Mouse (Mus musculus) urinary bladder, adult 18-20 months (tissue): ENCODE measurements around the gene Zscan12.

ENCODE experiments used
- DNase-seq, 2 experiments: peaks; one replicate each; pipeline ENCODE4 v3.0.0; 2022; ENCODE audit warnings: low spot score in 2 of 2, mixed read lengths in 2 of 2

The Zscan12 gene

DNA sequence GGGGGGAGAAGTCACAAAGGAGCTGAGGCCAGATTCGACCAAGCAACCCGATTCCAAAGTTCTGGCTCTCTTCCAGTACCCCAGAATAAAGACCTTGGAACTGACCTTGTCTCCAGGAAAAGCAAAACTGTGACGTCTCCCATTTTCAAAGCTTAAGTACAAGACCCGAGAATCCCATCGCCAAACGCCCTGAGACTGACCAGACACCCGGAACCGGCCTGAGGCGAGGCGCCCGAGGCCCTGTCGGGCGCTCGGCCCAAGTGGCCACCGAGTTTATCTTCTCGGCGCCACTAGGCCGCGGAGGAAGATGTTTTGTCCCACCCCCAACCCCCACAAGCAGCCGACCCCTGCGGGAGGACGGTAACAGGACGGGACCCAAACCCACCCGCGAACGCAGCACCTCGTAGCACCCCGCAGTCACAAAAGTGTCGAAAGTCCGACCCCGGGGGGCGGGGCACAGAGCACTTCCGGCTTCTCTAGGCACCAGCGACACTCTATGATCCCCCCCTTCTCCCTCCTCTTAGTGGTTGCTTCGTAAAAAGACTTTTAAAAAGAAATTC is 39.7 kb downstream of the Zscan12 start, which contains the start of gene Zkscan3:
Zkscan3 (minus strand) TSS at position 469 of the 560 bp plus-strand sequence.
- DNase-seq = peak; percentile 70 to 75

DNA sequence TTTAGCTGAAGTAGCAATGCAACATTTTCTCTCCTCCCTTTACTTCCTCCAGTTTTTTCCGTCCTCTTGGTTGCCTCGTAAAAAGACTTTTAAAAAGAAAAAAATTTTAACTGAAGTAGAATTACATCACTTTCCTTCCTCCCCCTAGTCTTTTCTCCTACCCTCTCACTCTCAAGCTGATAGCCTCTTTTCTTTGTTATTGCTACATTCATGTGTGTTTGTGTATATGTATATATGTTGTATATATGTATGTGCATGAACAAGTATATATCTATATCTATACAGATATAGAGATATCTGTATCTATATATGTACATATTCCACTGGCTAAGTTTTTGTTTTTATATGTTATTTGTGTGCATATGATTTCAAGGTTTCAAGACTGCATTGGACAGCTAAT is 40.2 kb downstream of the Zscan12 start:
- no peak for DNase-seq

DNA sequence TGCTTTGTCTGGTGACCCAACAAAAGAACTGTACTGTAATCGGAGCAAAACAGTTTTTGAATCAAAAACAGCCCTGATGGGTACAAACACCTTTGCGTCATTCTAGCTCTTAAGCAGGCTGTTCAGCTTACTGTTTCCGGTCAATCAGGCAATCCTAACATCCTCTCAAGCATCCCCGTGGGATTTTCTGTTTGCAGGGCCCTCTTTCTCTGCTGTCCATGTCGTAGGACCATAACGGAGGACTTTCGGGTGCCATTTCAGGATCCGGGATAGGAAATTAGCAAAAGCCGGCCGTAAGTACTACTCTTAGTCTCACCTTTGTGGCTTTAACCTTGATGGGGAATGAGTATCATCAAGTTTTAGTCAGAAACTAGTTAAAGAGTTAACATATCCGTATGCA is 44.7 kb downstream of the Zscan12 start:
- no peak for DNase-seq

DNA sequence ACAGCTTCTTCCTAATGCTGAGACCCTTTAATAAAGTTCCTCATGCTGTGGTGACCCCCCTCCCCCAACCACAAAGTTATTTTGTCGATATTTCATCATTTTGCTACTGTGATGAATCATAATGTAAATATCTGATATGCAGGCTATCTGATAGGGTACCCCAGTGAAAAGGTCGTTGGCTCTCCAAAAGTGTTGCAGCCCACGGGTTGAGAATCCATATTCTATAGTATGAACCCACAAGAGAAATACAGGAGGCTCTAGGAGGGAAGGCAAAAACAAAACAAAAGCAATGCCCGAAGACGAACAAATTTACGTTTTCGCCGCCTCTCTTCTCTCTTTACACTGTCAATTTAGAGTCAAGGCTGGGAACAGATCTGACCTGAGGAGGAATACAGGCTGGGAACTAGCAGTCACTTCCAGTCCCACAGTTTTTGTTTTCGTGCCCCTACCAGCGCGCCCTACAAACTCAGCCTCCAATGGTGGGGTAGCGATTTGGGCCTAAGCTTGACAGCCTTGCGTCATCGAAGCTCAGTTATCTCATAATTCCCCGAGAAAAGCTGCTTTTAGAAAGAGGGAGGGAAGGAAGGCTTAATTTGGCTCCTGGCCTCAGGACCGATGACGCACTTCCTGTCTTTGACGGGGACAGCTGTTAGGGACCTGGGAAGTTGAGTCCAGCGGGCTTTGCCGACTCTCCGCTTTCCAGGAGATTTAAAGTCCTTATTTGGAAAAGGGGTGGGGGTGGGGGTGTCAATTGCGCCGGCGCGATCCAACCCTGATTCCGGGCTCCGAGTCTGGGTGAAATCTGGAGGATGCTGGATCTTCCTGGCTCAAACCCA is 45.6 kb downstream of the Zscan12 start:
- DNase-seq = peak; percentile 62 to 80

DNA sequence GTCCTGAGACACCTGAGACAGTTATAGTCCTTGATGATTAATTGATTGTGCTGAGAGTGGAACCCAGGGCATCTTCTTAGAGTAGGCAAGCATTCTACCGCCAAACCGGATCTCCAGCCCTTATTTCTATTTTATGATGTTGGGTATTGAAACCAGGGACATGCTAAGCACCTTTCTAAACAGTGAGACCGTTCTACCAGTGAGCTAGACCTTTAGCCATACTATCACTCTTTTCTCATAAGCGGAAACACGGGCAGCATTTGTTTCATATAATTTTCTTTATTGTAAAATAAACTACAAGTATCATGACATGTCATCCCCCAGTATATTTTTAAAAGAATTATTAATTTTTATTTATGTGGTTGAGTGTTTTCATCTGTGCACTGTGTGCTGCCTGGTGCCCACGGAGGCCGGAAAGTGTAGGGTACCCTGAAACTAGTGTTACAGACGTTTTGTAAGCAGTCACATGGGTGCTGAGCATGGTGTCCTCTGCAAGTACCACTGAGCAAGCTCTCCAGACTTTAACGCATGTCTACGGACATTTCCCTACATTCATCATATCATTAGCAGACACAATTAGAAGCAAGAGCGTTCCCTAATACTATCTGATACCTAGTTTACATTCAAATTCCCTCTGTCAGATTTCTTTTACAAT is 46.3 kb downstream of the Zscan12 start:
- DNase-seq = no peak

DNA sequence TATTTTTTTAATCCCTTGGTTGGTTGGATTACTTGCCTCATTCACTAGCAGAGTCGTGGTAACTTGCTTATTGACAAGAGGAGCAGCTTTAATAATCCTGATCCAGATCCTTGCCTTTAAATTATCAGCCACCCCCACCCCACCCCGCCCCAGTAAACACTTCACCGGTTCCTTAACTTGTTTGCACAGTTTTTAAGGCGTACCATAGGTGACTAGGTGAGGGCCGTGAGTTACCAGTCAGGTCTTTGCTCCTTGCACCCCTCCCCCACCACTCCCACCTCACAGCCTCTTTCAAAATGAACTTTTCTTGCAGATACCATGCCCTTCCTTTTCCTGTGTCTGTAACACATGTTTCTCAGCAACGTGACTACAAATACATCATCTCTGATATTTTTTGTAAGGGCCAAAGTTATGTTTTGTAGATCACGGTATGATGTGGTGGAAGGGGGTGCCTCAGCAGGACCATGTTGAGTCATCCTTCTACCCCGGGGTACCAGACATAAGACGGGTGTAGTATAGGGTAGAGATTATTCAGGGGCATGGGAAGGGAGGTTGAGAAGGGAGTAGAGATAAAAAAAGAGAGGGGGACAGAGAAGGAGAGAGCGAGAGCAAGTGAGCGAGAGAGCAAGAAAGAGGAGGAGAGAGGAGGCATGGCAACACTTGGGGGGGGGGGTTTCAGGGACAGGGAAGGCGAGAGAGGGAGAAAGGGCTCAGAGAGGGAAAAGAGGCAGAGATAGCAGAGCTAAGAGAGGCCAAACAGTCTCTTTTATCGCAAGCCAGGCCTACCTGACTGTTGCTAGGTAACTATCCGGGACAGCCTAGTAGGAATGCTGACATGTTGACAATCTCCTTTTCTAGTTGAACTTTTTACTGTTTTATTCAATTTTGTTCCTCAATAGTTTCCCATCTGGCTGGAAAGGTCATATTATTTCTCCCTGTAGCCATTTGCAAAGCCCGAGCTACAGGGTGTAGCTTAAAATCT is 51.9 kb downstream of the Zscan12 start:
- DNase-seq = peak; percentile 18 to 24

DNA sequence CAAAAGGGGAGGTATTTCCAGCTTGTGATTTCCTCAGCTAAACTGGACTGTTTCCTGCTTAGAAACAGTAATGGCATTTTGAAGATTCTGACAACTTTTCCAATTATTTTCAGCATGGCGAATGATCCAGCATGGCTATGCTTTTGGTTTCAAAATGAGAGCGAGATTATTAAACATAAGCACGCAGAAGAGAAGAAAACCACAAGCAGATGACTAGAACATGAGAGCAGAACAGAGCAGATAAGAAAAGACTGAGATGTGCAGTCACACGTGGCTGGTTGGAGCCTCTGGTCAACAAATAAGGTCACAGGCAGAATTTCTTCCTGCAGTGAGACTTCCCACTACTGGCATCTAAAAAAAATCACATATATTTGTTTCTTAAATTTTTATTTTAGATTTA is 52.6 kb downstream of the Zscan12 start:
- no peak for DNase-seq

DNA sequence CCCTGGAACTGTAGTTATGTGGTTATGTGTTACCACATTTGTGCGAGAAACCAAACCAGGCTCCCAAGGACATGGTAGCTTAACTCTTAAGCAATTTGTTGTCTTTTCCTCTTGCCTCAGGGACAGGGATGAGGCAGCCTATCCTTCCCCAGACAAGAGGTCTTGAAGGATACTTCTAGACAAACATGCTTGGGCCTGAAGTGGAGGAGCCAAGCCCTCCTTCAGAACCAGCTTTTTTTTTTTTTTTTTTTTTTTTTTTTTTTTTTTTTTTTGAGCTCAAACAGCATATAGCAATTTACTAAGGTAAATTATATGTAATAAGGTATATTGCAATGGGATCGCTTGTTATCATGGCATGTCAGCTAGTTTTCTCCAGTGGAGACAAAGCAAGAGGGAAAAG is 53.1 kb downstream of the Zscan12 start:
- no peak for DNase-seq

DNA sequence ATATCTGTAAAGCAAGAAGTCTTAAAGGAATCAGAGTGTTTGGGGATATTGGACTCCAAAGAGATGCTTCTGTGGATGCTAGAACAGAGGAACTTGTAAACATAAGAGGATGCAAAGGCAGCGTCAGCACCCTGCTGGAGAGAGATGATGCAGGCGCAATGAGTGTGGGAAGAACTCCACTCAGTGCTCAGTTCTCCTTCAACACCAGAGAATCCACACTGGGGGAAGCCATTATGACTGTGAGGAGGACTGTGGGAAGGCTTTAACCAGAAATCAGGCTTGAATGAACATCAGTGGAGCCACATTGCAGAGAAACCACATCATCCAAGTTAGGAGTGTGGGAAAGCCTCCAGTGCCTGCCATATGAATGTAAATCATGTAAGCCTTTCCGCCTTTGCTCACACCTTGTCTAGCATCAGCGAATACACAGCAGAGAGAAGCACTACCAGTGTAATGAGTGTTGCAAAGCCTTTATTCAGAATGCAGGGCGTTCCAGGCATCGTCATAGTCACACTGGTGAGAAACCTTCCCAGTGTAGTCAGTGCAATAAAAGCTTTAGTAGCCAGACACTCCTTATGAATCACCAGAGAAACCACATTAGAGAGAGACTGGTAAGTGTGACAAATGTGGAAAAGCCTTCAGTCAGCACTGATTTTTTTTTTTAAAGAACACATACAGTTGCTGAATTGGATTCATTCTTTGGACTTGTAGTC is 54.8 kb downstream of the Zscan12 start:
- no peak for DNase-seq

DNA sequence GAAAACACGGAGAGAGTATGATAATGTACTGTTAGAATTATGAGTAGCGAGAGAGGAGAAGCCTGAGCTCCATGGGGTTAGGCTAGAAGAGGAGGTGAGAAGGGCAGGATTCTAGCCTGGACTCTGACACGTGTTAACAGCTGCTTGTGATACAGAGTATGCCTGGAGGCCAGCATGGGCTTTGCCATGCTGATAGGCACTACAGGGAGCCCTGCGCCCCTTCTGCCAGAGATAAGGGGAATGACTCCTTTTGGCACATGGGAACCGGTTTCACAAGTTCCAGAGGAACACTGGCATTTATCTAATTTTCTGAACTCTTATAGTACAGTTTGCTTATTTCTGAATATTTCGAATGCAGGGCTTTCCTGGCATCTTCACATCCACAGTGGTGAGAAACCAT is 56.2 kb downstream of the Zscan12 start:
- no peak for DNase-seq
